Mouse (Mus musculus) megakaryocyte, embryonic 14.5 days (primary cell): ENCODE results near the gene Rtn4ip1.

Source experiments
- FLI1 ChIP-seq: IDR thresholded peaks from 2 replicates; pipeline ENCODE4 v1.6.1; 2012; ENCODE audit warnings: low read length, inconsistent platforms, mixed read lengths
- GATA1 ChIP-seq: IDR thresholded peaks from 3 replicates; pipeline ENCODE4 v1.6.1; 2012; ENCODE audit warnings: mixed read lengths, low read length, inconsistent platforms, borderline replicate concordance

DNA sequence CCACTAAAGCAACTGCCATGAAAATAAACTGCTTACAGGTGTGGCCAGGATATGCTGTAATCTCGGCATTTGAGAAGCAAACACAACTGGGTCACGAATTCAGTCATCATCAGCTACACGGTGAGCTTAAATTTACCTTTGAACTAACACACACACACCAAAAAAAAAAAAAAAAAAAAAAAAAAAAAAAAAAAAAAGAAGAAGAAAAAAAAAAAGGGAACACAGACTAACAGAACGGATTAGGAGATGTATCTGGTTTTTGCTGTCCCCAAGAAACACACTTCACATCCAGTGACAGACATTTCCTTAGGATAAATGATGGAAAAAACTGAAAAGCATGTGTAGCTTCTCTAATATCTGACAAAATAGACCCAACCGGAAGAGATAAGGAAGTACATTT lies 49.7 kb upstream of the Rtn4ip1 start:
- TF ChIP-seq GATA1 (no peak), FLI1 (no peak; the same call in 1 of the 2 replicates)
